Mouse (Mus musculus) myocyte (in vitro differentiated cells): ENCODE measurements around the gene Nrip2.

Experiments
- POLR2A ChIP-seq: IDR thresholded peaks from one replicate; pipeline ENCODE4 v1.6.1; 2011; ENCODE audit warnings: low read depth, mild to moderate bottlenecking, control low read depth, moderate library complexity; ENCODE audit not compliant: insufficient read length
- USF1 ChIP-seq: IDR thresholded peaks from one replicate; pipeline ENCODE4 v1.6.1; 2011; ENCODE audit warnings: low read depth, mild to moderate bottlenecking, control low read depth, moderate library complexity

DNA sequence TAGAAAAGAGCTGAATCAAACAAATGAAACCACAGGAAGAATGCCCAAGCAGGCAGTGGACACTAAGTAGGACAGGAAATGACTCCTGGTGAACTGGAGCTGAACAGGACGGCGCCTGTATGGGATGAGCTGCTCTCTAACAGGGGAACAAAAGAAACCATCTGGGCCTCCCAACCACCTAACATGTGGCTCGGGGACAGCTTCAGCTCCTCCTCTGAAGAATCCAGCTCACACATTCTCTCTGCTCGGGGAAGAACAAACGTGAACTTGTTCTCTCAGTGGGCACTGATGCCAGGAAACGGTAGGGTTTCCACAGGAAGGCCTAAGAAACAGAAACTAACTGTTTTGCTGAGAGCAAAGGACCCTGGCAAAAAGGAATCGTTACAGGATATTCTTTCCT is 49.4 kb upstream of the Nrip2 start:
- TF ChIP-seq USF1 (no peak), POLR2A (no peak)
